Mouse (Mus musculus): Measurements from ENCODE around the gene Dscam.

GRCm38 (mm10) chr16:96567428-96567827 is 603.1 kb downstream of the Dscam start:
- no peak for TF ChIP-seq CTCF (IDR thresholded peaks at IDR 0.05; ENCODE audit: low read depth)
- no peak for TF ChIP-seq EP300 (IDR thresholded peaks at IDR 0.05; ENCODE audit: low read depth)

Data from heart, postnatal 0 days (tissue).